Mouse (Mus musculus): Measurements from ENCODE around the gene Kcnj9. TPM values are rescaled to one million over a fixed set of nuclear protein-coding genes. Genes with fewer than 3 reads are reported as not detected.

The Kcnj9 gene
- total and polyA plus RNA-seq, 3 experiments: not detected

DNA sequence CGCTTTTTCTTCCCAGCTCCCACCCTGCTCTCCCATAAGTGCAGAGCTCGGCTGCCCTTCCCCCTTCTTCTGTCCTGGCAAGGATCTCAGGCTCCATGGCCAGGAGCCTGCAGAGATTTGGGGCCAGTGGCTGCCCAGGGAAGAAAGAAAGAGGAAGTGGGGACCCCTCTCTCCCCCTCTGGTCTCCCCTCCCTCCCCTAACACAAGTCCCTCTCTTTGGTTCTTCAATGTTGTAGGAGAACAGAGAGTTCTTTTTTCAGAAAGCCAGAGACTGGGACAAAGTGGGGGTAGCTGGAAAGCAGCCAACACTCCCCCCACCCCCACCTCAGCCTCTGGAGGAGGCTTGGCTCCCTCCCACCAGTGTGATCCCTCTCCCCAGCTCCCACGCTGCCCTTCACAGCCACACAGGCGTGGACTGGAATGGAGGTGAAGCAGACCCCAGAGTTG is 33.3 kb downstream of the Kcnj9 start:
- Histone ChIP-seq H3K36me3 (replicated peaks) (no peaks in the 10 kb centered on the region), H3K4me1 (ENCODE audit: insufficient read depth, low read depth, low read length) (peaks cover 4% of the 10 kb centered on the region), H3K9me3 (replicated peaks) (no peaks in the 10 kb centered on the region), H3K27me3 (ENCODE audit: insufficient read depth, low read length) (peaks cover 38% of the 10 kb centered on the region), H3K4me3 (ENCODE audit: low read depth, low read length) (no peak overlapping the region)
- DNase-seq (ENCODE audit: low spot score): no peak
- TF ChIP-seq GATA2 (IDR thresholded peaks at IDR 0.05; ENCODE audit: borderline replicate concordance, low read depth, low read length): no peak
- TF ChIP-seq POLR2AphosphoS5 (IDR thresholded peaks at IDR 0.05; ENCODE audit: insufficient replicate concordance, low read depth, low read length): no peak
- no peak for TF ChIP-seq CTCF (IDR thresholded peaks at IDR 0.05; ENCODE audit: low read depth, low read length)
- no peak for TF ChIP-seq TAL1 (conservative IDR thresholded peaks at IDR 0.05; ENCODE audit: low read depth, low read length)
- no peak for TF ChIP-seq GATA1 (IDR thresholded peaks at IDR 0.05; ENCODE audit: borderline replicate concordance, low read length)
- ATAC-seq (ENCODE audit: extremely low read depth, insufficient number of reproducible peaks, low FRiP score, poor library complexity, severe bottlenecking): no peak

DNA sequence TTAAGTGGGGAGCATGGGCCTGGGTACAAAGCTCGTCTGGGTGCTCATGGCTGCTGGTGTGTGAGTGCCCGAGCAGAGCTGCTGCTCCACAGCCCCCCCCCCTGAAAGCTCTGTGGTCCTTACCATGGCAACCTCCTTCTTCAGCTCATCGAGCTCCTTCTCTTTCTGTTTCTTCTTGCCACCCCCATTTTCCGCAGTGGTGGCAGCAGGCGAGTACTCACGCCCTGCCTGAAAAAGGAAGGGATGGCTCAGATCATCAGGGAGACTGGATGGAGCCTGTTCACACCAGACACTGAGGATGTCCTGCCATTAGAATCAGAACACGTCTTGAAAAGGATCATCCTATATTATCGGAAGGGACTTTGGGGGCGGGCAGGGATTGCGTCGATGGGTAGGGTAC is 35.7 kb downstream of the Kcnj9 start:
- no peak for DNase-seq (ENCODE audit: low spot score)
- H3K4me3 ChIP-seq (ENCODE audit: low read depth, low read length): no peak overlapping the region
- H3K4me1 ChIP-seq (ENCODE audit: insufficient read depth, low read depth, low read length): no peaks in the 10 kb centered on the region
- ATAC-seq (ENCODE audit: extremely low read depth, insufficient number of reproducible peaks, low FRiP score, poor library complexity, severe bottlenecking): no peak
- H3K36me3 ChIP-seq (replicated peaks): no peaks in the 10 kb centered on the region
- H3K27me3 ChIP-seq (ENCODE audit: insufficient read depth, low read length): peaks cover 27% of the 10 kb centered on the region
- no peaks in the 10 kb centered on the region for H3K9me3 ChIP-seq (replicated peaks)
- no peak for TF ChIP-seq POLR2AphosphoS5 (IDR thresholded peaks at IDR 0.05; ENCODE audit: insufficient replicate concordance, low read depth, low read length)
- TF ChIP-seq CTCF (IDR thresholded peaks at IDR 0.05; ENCODE audit: low read depth, low read length): no peak
- no peak for TF ChIP-seq GATA2 (IDR thresholded peaks at IDR 0.05; ENCODE audit: borderline replicate concordance, low read depth, low read length)
- no peak for TF ChIP-seq TAL1 (conservative IDR thresholded peaks at IDR 0.05; ENCODE audit: low read depth, low read length)
- TF ChIP-seq GATA1 (IDR thresholded peaks at IDR 0.05; ENCODE audit: borderline replicate concordance, low read length): no peak

DNA sequence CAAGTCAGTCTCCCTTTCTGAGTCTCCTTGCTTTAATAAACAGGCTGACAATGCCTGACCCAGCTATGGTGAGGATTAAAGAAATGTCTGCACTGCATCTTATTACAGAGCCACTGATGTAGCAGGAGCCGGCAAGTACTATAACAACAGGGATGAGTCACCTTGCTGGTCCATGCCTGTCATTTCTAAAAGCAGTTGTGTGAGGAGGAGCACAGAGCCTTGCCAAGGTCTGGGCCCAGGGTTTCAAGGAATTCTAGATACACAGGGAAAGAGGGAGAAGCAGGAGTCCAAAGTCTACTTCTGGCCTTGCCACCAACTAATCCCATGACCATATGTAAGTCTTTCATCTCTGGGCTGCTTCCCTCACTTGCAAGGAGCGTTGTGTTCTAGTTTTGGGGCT is 36.2 kb downstream of the Kcnj9 start:
- no peak for DNase-seq (ENCODE audit: low spot score)
- Histone ChIP-seq H3K27me3 (ENCODE audit: insufficient read depth, low read length) (peaks cover 22% of the 10 kb centered on the region), H3K4me3 (ENCODE audit: low read depth, low read length) (no peak overlapping the region), H3K9me3 (replicated peaks) (no peaks in the 10 kb centered on the region), H3K4me1 (ENCODE audit: insufficient read depth, low read depth, low read length) (no peaks in the 10 kb centered on the region), H3K36me3 (replicated peaks) (no peaks in the 10 kb centered on the region)
- no peak for ATAC-seq (ENCODE audit: extremely low read depth, insufficient number of reproducible peaks, low FRiP score, poor library complexity, severe bottlenecking)
- TF ChIP-seq TAL1 (conservative IDR thresholded peaks at IDR 0.05; ENCODE audit: low read depth, low read length) (no peak), GATA2 (IDR thresholded peaks at IDR 0.05; ENCODE audit: borderline replicate concordance, low read depth, low read length) (no peak), POLR2AphosphoS5 (IDR thresholded peaks at IDR 0.05; ENCODE audit: insufficient replicate concordance, low read depth, low read length) (no peak), GATA1 (IDR thresholded peaks at IDR 0.05; ENCODE audit: borderline replicate concordance, low read length) (no peak), CTCF (IDR thresholded peaks at IDR 0.05; ENCODE audit: low read depth, low read length) (no peak)

DNA sequence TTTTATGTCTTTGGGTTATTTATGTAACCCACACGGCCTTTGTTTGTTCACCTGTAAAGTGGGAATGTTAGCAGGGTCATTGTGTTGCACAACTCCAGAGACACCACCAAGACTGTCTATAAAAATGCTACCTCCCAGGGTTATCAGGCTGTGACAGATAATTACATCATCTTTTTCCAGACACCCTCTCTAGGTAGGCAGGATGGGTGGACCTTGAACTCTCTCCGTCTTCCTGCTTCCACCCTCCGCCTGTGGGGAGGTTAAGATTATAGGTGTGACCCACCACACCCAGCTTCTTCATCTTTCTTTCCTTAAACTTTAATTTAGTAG is 39.5 kb downstream of the Kcnj9 start:
- no peak for TF ChIP-seq GATA1 (IDR thresholded peaks at IDR 0.05; ENCODE audit: borderline replicate concordance, low read length)
- no peak for TF ChIP-seq CTCF (IDR thresholded peaks at IDR 0.05; ENCODE audit: low read depth, low read length)
- no peak for TF ChIP-seq POLR2AphosphoS5 (IDR thresholded peaks at IDR 0.05; ENCODE audit: insufficient replicate concordance, low read depth, low read length)
- TF ChIP-seq TAL1 (conservative IDR thresholded peaks at IDR 0.05; ENCODE audit: low read depth, low read length): no peak
- TF ChIP-seq GATA2 (IDR thresholded peaks at IDR 0.05; ENCODE audit: borderline replicate concordance, low read depth, low read length): no peak
- H3K4me1 ChIP-seq (ENCODE audit: insufficient read depth, low read depth, low read length): no peaks in the 10 kb centered on the region
- ATAC-seq (ENCODE audit: extremely low read depth, insufficient number of reproducible peaks, low FRiP score, poor library complexity, severe bottlenecking) (no peak), DNase-seq (ENCODE audit: low spot score) (no peak)
- H3K36me3 ChIP-seq (replicated peaks): no peaks in the 10 kb centered on the region
- no peaks in the 10 kb centered on the region for H3K9me3 ChIP-seq (replicated peaks)
- H3K27me3 ChIP-seq (ENCODE audit: insufficient read depth, low read length): peaks cover 6% of the 10 kb centered on the region; the same call in 1 of the 2 replicates
- H3K4me3 ChIP-seq (ENCODE audit: low read depth, low read length): no peak overlapping the region

DNA sequence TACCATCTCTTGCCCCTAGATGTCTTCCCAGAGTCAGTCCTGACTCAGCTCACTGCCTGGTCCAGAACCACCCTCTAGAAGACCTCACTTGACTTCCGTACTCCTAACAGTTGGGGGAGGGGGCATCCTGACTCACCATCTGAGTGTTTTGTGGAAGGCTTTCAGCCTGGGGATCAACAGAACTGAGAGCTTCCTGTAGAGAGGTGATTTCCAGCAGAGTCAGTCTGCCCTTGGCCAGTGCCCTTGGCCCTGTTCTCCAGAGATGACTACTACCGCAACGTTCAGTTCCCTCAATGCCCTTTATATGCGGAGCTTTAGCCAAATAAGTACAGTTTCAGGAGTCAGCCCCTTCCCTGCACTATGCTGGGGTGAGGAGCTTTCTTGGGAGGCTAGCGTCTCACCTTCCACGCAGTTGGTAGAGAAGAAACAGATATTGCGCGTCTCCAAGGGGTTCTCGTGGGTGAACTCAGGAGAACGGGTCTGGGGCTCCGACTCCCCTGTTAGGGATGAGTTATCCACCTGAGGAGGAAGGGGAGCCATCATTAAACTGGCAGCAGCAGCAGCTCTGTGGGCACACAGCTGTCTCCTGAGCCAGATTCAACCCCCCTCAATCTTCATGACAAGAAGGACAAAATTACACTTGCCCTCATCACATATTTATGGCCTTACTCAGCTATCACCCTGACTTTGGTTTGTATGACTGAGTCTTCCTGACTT is 40.1 kb downstream of the Kcnj9 start:
- H3K9me3 ChIP-seq (replicated peaks): no peaks in the 10 kb centered on the region
- TF ChIP-seq POLR2AphosphoS5 (IDR thresholded peaks at IDR 0.05; ENCODE audit: insufficient replicate concordance, low read depth, low read length) (no peak), TAL1 (conservative IDR thresholded peaks at IDR 0.05; ENCODE audit: low read depth, low read length) (no peak), CTCF (IDR thresholded peaks at IDR 0.05; ENCODE audit: low read depth, low read length) (no peak), GATA1 (IDR thresholded peaks at IDR 0.05; ENCODE audit: borderline replicate concordance, low read length) (no peak), GATA2 (IDR thresholded peaks at IDR 0.05; ENCODE audit: borderline replicate concordance, low read depth, low read length) (no peak)
- DNase-seq (ENCODE audit: low spot score): no peak
- H3K27me3 ChIP-seq (ENCODE audit: insufficient read depth, low read length): peaks cover 9% of the 10 kb centered on the region; the same call in 1 of the 2 replicates
- H3K36me3 ChIP-seq (replicated peaks): no peaks in the 10 kb centered on the region
- no peaks in the 10 kb centered on the region for H3K4me1 ChIP-seq (ENCODE audit: insufficient read depth, low read depth, low read length)
- H3K4me3 ChIP-seq (ENCODE audit: low read depth, low read length): no peak overlapping the region
- ATAC-seq (ENCODE audit: extremely low read depth, insufficient number of reproducible peaks, low FRiP score, poor library complexity, severe bottlenecking): no peak

DNA sequence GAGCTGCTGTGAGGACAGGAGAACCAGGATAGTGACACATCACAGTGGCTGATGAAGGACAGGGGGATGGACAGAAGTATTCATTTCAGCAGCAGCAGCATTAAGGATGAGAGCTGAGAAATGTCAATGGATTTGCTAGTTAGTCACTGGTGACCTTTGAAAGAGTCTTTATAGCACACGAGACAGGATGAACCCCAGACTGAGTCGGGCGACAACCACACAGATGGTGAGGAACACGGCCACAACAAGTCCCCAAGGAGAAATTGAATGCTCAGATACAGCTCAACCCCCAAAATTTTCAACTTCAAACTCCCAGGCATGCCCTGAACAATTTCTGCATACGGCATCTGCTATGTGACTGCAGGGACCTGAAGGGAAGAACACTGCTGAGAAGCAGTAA is 42.4 kb downstream of the Kcnj9 start:
- ATAC-seq (ENCODE audit: extremely low read depth, insufficient number of reproducible peaks, low FRiP score, poor library complexity, severe bottlenecking): no peak
- Histone ChIP-seq H3K36me3 (replicated peaks) (no peaks in the 10 kb centered on the region), H3K9me3 (replicated peaks) (no peaks in the 10 kb centered on the region), H3K27me3 (ENCODE audit: insufficient read depth, low read length) (peaks cover 7% of the 10 kb centered on the region; the same call in 1 of the 2 replicates), H3K4me1 (ENCODE audit: insufficient read depth, low read depth, low read length) (no peaks in the 10 kb centered on the region), H3K4me3 (ENCODE audit: low read depth, low read length) (no peak overlapping the region)
- DNase-seq (ENCODE audit: low spot score): no peak
- TF ChIP-seq GATA2 (IDR thresholded peaks at IDR 0.05; ENCODE audit: borderline replicate concordance, low read depth, low read length) (no peak), CTCF (IDR thresholded peaks at IDR 0.05; ENCODE audit: low read depth, low read length) (no peak), POLR2AphosphoS5 (IDR thresholded peaks at IDR 0.05; ENCODE audit: insufficient replicate concordance, low read depth, low read length) (no peak), GATA1 (IDR thresholded peaks at IDR 0.05; ENCODE audit: borderline replicate concordance, low read length) (no peak), TAL1 (conservative IDR thresholded peaks at IDR 0.05; ENCODE audit: low read depth, low read length) (no peak)

Measured in G1E (cell line).